Mouse (Mus musculus): ENCODE measurements around the gene Twf2.

- no peak for TF ChIP-seq CTCF (IDR thresholded peaks at IDR 0.05; ENCODE audit: control insufficient read depth, insufficient read depth, insufficient replicate concordance, low read depth, low read length)
- TF ChIP-seq POLR2A (IDR thresholded peaks at IDR 0.05; ENCODE audit: control insufficient read depth, low read depth, low read length), result no peak
Observed at GRCm38 (mm10) chr9:106179454-106179853, 23.5 kb upstream of the Twf2 start.
